Mouse (Mus musculus) gonadal fat pad, adult 2 months (tissue): ENCODE data around the gene Id3. TPM values are rescaled to one million over a fixed set of nuclear protein-coding genes. Genes with fewer than 3 reads are reported as not detected.

Experiments used
- DNase-seq: peaks from one replicate; pipeline ENCODE4 v3.0.0-alpha.2; 2012; ENCODE audit warnings: low read depth
- polyA plus RNA-seq: library from polyadenylated mRNA; depleted of rRNA; stranded (reverse); fragments of >200 nt; gene quantifications from 2 replicates; pipeline ENCODE4 v1.2.3, GENCODE M21; 2012

Gene Id3
- polyA plus RNA-seq, 1 experiment: 205 TPM

DNA sequence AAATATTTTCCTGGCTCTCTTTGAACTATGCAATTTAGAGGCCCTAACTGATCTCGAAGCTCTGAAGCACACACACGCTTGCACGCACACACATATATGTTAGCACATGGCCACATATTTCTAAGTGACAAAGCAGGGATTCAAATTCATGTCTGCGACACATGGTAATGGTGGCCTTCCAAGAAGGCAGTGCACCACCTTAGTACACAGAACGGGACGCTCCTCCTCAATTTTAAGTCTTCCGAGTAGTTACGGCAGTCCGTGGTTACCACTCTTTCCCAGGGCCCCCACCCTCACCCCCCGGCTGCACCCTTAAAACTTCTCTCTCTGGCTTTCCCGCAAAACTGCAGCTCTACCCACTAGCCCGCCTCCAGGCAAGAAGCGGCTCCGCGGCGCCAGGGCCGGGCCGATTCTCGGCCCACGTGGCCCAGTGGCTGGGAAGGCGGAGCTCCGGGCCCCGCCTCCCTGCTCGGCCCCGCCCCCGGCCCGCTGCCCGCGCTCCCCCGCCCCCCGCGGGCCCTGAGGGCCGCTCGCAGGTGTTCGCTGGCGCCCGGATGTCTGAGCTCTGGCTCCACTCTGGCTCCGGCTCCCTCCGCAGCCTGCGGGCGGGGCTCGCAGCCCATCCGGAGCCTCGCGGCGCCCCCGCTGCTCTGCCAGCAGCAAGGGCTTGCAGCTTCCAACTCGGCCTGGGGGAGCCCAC, 4.3 kb downstream of the Id3 start:
- no peak for DNase-seq

DNA sequence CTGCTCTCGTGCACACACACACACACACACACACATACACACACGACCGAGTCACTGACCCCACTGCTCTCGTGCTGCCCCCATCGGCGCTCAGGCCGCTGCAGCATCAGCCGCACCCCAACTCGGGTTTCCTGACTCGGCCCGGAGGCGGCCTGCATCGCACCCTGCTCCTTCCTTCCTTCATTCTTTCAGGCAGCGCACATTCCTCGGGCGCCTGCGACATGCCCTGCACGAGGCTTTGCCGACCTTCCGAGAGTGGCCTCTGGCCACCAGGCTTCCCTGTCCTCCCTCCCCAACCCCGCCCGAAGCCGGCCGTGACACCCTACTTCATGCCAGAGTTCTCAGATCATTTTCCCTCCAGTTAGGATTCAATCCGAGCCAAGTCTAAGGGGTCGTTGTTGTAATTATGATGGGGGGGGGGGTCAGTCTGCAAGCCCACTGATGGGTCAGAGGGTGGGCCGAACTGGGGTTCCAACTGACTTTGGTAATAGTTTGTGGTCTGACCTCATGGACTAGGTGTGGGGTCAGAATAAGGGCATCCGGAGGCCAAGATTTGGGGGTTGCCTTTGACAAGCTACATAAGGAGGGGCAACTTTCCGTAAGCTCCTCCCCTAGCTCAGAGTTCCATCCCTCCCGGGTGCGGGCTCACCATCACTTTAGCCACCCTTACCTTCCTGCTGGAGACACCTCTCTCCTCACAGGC, 5.2 kb downstream of the Id3 start:
- no peak for DNase-seq

DNA sequence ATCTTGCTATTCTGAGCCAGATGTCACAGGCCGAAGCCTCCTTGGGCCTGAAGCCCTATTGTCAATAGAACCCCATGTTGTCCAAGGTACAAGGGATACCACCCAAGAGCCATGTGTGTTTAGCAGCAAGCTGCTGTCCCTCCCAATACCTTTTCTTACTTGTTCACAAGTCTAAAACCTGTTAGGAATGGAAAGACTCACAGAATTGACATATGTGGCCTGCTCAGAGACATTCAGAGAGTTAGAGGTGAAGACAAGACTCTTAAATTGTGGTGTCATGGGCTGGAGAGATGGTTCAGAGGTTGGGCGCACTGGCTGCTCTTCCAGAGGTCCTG, 5.7 kb downstream of the Id3 start:
- DNase-seq: no peak

DNA sequence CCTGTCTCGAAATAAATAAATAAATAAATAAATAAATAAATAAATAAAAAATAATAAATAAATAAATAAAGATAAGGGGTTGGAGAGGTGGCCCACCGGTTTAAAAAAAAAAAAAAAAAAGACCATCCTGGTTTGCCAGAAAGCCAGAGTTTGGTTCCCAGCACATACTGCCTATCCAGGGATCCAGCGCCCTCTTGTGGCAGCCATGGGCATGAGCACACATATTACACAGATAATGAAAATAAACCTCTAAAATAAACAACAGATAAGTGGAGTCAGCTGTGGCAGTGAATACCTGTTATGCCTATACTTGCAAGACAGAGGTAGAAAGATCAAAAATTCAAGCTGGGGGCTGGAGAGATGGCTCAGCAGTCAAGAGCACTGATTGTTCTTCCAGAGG, 6.4 kb downstream of the Id3 start:
- no peak for DNase-seq

DNA sequence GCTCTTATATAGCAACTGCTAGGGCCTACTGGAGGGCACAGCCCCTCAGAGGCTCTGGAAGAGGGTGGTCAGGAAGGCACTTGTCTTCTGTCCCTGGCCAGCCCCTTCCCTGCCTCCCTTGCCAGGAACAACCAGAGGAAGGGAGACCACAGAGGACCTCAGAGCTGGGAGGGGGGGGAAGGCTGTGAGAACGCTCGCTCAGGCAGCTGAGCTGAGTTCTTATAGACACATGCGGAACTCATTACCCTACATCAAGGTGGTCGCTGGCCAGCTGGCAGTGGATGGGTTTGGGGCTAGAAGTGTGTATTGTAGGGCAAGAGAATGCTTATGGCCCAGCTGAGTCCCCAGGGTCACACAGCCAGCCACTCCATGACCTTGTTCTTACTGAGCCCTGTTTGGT, 7.3 kb downstream of the Id3 start:
- no peak for DNase-seq

DNA sequence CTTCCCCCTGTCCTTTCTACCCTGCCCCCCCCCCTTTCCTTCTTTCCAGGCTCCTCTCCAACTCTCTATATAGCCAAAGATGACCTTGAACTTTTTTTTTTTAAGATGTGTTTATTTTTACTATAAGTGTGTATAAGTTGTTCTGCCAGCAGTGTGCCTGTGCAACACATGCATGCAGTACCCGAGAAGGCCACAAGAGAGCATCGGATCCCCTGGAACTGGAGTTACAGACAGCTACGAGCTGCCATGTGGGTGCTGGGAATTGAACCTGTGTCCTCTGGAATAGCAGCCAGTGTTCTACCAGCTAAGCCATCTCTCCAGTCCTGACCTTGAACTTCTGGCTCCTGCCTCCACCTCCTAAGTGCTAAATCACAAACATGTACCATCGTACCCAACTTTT, 9.5 kb downstream of the Id3 start:
- no peak for DNase-seq

DNA sequence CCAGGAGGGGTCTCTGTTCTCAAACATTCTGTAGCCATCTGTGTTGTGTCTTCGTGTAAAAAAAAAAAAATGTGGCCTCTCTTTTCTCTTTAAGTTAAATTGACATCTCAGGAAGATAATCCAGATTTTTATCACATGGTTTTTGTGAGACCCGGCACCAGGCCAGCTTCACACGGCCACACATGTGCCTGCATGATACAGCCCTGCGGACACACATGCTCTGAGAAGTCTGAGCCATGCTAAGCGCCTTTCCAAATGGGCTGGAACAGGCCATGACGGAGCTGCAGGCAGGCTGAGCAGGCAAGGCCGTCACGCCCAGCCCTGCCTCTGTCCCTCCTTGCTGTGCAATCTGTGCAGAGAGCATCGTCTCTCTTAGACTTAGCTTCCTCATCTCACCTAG, 11.2 kb downstream of the Id3 start:
- DNase-seq: no peak

DNA sequence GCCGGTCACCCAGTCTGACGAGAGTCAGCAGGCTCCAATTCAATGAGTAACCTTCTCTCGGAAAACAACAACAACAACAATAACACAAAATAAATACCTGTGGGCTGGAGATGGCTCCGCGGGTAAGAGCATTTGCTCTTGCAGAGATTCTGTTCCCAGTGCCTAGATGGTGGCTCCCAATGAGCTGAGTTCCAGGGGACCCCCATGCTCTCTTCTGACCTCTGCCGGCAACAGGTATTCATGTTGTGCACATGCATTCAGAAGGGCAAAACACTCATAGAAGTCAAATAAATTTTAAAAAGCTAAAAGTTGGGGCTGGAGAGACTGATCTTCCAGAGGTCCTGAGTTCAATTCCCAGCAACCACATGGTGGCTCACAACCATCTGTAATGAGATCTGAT, 15.2 kb downstream of the Id3 start:
- no peak for DNase-seq

DNA sequence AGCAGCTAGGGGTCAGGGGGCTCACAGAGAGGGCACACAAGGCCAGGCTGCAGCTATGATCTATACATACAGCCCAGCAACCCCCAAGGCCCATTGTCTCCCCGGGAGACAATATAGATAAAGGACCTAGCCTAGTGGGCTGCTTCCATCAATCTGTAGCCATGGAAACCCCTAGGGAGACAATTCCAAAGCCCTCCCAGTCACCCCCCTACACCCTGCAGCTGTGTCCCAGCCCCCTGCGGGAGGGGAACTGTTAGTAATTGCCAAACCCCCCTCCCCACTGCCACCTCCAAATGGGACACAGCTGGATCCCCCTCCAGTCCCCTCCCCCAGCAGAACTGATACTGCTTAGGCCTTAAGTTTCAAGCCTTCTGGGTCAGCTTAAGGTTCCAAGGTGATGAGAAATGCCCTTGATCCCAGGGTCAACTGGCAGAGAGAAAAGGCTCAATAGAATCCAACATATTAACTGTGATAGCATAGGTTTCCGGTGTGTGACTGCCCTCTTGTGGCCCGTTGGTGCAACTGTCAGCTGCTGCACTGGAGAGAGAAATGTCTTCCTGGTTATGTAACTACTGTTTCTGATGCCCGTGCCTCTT, 16.6 kb downstream of the Id3 start:
- no peak for DNase-seq

DNA sequence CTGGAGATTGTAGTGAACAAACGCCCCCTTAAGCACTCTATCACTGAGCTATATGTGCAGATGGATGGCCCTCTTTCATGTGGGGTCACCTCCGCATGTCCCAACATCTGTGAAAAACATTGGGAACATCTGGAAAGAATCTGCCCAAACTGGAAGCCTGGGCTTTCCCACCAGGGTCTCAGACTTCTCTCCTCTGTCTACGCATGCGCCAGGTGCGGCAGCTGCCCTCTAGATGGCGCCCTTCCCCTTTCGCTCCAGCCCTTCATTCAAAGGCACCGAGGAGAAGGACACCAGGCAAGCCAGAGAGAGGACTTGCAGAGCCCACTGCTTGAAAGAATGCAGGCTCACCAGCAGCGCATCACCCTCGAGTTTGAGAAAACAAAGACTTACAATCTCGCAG, 20.2 kb downstream of the Id3 start:
- no peak for DNase-seq

DNA sequence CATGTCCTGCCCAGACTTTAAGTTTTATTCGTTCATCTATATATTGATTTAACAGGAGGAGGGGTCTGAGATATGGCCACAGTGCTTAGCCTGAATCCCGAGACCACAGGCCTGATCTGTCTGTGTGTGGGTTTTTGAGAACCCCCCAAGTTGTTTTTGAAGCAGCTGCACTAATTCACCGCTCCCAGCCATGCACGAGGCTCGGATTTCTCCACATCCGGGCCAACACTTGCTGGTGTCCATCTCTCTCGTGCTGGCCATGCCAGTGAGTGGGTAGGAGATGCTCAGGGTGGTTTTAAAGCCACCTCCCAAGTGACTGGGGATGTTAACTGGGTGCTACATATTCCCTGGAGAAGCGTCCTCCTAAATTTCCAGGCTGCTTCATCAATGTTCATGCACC, 21.7 kb downstream of the Id3 start:
- DNase-seq: no peak

DNA sequence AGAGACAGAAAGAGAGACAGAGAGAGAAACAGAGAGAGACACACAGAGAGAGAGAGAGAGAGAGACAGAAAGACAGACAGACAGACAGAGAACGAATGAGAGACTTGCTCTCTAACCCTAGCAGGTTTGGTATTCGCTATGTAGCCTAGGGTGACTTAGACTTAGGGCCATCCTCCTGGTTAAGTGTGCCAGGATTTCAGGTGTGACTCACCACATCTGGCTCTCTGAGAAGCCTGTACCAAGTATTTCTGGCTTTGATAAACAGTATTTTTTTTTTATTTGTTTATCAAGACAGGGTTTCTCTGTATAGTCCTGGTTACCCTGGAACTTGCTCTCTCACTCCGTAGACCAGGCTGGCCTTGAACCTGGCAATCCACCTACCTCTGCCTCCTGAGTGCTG, 24.4 kb downstream of the Id3 start:
- DNase-seq: no peak

DNA sequence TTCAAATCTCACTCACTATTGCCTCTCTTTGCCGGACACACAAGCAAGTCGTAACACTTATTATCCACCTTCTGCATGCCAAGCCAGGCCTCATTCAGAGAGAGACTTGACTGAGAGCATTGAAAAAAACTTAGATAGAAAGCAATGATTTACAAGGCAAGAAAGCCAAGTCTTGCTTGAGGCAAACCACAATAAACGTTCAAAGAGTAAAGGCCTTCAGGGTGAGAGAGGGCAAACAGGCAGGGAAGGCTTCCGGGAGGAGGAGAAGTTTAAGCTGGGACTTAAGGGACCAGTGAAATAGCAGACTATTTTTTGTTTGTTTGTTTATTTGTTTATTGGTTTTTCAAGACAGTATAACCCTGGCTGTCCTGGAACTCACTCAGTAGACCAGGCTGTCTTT, 27.1 kb downstream of the Id3 start:
- no peak for DNase-seq

DNA sequence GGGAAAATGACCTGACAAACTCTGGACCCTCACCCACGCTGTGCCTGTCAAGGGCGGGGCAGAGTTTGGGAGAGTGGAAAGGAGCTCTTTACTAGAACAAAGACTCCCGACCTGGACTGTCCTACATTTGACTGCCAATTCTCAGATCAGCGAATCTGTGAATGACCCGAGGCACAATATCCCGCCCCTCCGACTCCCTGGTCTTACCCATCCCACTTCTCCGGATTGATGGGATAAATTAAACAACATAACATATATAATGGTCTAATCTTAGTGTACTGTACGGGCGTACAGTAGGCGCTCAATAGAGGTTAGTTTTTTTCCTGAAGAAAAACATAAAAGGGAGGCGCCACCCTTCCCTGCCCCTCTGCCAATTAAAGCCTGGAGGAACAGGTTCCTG, 28.2 kb downstream of the Id3 start:
- no peak for DNase-seq

DNA sequence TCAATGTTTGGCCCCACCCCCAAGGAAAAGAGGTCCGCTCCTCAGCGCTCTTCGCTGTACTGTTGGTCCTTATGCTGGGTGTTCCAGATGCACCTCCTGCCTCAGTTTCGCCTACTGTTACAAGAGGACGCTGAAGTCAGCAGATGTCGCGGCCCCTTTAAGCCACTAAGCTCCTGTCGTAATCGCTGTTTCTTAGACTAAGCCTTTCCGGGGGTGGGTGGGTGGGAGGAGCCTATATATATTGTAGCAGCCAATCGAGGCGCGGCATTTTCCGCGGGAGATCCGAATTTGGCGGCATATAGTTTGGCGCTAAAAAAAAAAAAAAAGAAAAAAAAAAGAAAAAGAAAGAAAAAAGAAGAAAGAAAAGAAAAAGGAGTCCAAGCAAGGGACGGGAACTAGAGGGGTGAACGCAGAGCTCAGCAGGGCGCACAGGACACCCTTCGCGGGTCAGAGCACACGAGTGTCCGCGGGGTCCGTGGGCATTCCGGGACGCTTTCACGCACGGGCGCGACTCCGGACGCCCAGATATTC, 28.8 kb downstream of the Id3 start, which contains the start of gene E2f2:
E2f2 (plus strand) TSS at position 384 of the 531 bp plus-strand sequence.
- no peak for DNase-seq

DNA sequence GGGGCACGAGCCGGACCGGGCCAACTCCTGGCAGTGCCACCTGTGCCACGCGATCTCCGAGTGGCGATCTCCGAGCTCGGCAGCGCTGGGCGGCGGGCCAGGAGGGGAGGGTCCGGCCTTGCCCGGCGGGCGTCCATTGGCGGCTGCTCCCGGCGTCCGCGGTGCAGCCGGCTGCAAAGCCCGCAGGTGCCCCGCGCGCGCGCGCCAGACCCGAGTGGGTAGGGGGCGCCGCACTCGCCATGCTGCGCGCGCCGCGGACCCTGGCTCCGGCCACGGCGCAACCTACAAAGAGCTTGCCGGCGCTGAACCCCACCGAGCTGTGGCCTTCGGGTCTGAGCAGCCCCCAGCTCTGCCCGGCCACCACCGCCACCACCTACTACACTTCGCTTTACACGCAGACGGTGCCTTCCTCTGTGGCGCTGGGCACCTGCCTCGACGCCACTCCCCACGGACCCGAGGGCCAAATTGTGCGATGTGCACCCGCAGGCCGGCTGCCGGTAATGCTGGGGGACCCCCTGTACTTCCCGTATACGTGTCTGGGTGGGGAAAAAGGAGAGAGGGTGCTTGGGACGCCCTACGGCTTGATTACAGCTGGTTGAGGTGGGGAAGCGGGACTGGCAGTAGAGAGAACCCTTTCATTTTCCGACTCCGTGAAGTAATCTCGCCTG, 29.4 kb downstream of the Id3 start:
- DNase-seq: no peak

DNA sequence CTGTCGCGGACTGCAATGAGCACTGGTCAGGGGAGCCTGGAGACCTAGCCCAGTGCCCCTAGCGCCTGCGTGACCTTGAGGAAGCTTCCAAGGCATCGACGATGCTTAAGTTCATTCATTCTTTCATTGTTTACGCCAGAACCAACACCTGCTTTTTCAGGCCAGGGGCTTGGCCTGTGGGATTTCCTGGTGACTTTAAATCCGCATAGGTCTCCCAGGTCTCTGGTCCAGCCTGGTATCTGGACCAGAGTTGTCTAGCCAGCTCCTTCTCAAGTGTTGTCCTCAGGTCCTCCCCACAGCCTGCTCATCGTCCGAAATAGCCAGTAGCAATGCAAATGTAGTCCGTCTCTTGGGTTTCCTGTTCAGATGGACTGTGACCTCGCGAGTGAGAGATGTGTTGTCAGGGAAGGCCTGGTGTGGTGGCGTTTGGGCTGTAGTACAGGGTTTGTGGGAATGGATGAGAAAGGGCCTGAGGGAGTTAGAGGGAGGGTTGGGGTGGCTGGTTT, 30.0 kb downstream of the Id3 start:
- DNase-seq: no peak

DNA sequence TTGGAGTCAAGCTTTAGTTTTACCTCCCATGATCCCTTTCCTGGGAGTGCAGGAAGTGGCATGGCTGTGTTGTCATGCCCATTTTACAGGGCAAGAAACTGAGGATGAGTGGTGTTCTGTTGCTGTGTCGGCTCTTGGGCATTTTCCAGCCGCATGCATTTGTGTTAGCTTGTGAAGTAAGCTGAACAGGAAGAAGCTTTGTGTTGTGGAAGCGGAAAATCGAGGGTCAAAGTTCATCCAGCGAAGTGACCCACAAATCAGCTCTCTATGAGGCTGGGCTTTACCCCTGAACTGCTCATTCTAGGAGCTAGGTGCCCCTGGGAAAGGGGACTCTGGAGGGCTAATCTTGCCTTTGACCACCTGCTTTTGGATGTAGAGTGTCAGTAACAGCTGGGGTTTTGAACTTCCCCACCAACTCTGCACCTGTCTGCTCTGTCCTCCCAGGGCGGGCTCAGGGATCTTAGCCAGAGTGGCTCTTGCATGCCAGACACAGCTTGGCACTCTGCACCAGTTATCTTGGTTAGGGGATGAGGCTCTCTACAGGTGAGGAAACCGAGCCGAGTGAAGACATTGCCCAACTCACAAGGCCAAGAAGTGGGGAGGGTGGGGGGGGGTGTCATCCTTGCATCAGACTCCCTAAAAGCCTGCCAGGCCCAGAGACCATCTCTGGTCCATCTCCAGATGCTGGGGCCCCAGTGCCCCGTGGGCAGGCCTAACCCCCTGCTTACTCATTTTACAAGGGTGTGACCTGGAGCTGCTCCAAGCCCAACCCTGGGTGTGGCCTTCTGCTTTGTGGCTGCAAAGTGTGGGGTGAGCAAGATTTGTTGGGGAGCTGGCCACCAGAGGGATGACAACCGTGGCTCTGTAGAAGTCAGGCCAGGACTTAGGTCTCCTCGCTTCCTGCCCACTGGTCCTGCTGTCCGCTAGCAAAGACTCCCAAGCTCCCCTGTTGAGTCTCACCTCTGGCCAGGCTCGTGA, 31.2 kb downstream of the Id3 start:
- DNase-seq: no peak

DNA sequence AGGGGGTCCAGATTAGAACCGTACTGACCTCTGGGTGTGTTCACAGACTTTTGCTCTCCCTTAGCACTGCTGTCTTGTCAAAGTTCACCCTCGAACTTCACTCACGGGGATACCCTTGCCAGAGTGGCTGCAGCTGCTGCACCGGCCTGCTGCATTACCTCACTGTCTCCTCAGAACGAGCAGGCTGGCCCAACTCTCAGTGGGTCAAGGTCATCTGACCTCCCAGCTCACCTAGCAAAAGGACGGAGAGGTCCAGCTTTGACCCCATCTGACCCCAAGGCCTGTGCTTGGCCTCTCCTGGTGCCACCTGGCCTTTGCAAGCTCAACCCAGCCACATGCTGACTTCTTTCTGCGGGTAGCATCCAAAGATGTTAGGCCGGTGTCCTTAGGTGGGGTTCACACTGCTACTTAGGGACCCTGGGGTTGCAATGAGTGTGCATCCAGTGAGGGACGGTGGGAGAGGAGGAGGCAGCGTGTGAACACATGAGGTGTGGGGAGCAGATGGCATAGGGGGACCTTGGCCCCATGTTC, 32.8 kb downstream of the Id3 start:
- no peak for DNase-seq

DNA sequence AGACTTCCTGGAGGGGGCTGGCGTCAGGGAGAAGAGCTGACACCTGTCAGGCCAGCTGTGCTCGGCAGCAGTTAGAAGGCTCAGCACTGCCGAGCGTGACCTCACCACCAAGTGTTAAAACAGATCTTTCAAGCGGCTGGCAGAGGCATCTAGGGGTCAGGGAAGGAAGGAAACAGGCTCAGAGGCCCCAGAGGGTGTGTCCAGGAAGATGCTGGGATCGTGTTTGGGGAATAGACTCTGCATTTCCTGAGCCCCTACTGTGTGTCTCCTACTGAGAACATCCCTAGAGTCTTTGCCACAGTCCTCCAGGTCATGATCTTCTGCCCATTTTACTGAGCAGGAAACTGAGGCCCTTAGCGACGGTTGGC, 33.9 kb downstream of the Id3 start:
- DNase-seq: no peak
